Mouse (Mus musculus) CH12.LX (cell line): ENCODE results near the gene Gbx2. TPM values are rescaled to one million over a fixed set of nuclear protein-coding genes. Genes with fewer than 3 reads are reported as not detected.

Experiments used
- DNase-seq: peaks from one replicate; pipeline ENCODE4 v3.0.0-alpha.2; 2013; ENCODE audit errors: extremely low read depth
- H3K27ac ChIP-seq: 2 replicates; pipeline ENCODE4 v1.5.1; 2012; ENCODE audit warnings: low read depth, mild to moderate bottlenecking, control low read depth, moderate library complexity; ENCODE audit not compliant: insufficient read depth
- H3K27me3 ChIP-seq: replicated peaks from 2 replicates; pipeline ENCODE3; 2012; ENCODE audit warnings: inconsistent platforms
- H3K36me3 ChIP-seq, 2 experiments: replicated peaks in 1 of 2; 2 replicates each; pipeline versions ENCODE3 to v1.6.1; 2012; ENCODE audit warnings: inconsistent platforms in 1 of 2, low read length in 1 of 2, mild to moderate bottlenecking in 1 of 2, mixed read lengths in 1 of 2, moderate library complexity in 1 of 2; ENCODE audit not compliant: control insufficient read depth in 1 of 2, insufficient read depth in 1 of 2
- H3K4me1 ChIP-seq, 2 experiments: 2 replicates each; pipeline ENCODE4 v1.6.1; 2012; ENCODE audit warnings: inconsistent platforms in 1 of 2, moderate library complexity in 1 of 2; ENCODE audit not compliant: insufficient read depth in 2 of 2, control insufficient read depth in 1 of 2
- H3K4me2 ChIP-seq: 2 replicates; pipeline ENCODE4 v1.6.1; 2012; ENCODE audit warnings: low read depth, mild to moderate bottlenecking, control low read depth; ENCODE audit not compliant: poor library complexity, insufficient read depth, severe bottlenecking
- H3K4me3 ChIP-seq, 3 experiments: fragments of 150-350 bp in 1 of 3; sonication (generic) in 1 of 3; replicated peaks in 1 of 3; 2 replicates each; pipeline versions ENCODE3 to v1.5.1; 2011 to 2012; ENCODE audit warnings: low read depth in 2 of 3, low read length in 2 of 3, mild to moderate bottlenecking in 2 of 3, moderate library complexity in 2 of 3, control low read depth in 1 of 3, improper control_type of control experiment in 1 of 3, inconsistent platforms in 1 of 3, mixed read lengths in 1 of 3; ENCODE audit not compliant: poor library complexity in 1 of 3
- H3K79me2 ChIP-seq: replicated peaks from 2 replicates; pipeline ENCODE4 v1.6.1; 2012; ENCODE audit warnings: mild to moderate bottlenecking, moderate library complexity; ENCODE audit not compliant: control insufficient read depth, poor library complexity, insufficient read depth, severe bottlenecking; ENCODE audit errors: extremely low read depth
- H3K9ac ChIP-seq: 2 replicates; pipeline ENCODE4 v1.6.1; 2012; ENCODE audit warnings: low read depth, mild to moderate bottlenecking, control low read depth, moderate library complexity; ENCODE audit not compliant: insufficient read depth
- H3K9me3 ChIP-seq: replicated peaks from 2 replicates; pipeline ENCODE3; 2012; ENCODE audit warnings: low read length, inconsistent platforms, mixed read lengths
- CHD1 ChIP-seq: IDR thresholded peaks from 2 replicates; pipeline ENCODE4 v1.6.1; 2012; ENCODE audit warnings: low read depth, low read length, improper control_type of control experiment, inconsistent platforms
- E2F4 ChIP-seq: IDR thresholded peaks from 2 replicates; pipeline ENCODE4 v1.6.1; 2011; ENCODE audit warnings: low read depth, low read length, improper control_type of control experiment; ENCODE audit not compliant: insufficient replicate concordance
- ELF1 ChIP-seq: IDR thresholded peaks from 2 replicates; pipeline ENCODE4 v1.6.1; 2014; ENCODE audit warnings: low read depth, mild to moderate bottlenecking, inconsistent platforms, low read length, improper control_type of control experiment
- EP300 ChIP-seq: IDR thresholded peaks from 2 replicates; pipeline ENCODE4 v1.6.1; 2011; ENCODE audit warnings: low read length, improper control_type of control experiment
- HCFC1 ChIP-seq: IDR thresholded peaks from 2 replicates; pipeline ENCODE4 v1.6.1; 2012; ENCODE audit warnings: low read depth, mild to moderate bottlenecking, inconsistent platforms, low read length, improper control_type of control experiment
- JUND ChIP-seq: conservative IDR thresholded peaks from 2 replicates; pipeline ENCODE4 v1.6.1; 2011; ENCODE audit warnings: low read depth, low read length, improper control_type of control experiment
- KAT2A ChIP-seq: IDR thresholded peaks from 2 replicates; pipeline ENCODE4 v1.6.1; 2012; ENCODE audit warnings: low read length, improper control_type of control experiment, inconsistent platforms; ENCODE audit not compliant: insufficient replicate concordance
- MAZ ChIP-seq: IDR thresholded peaks from 2 replicates; pipeline ENCODE4 v1.6.1; 2012; ENCODE audit warnings: low read depth, mild to moderate bottlenecking, inconsistent platforms, low read length, improper control_type of control experiment, moderate library complexity
- MEF2A ChIP-seq: IDR thresholded peaks from 2 replicates; pipeline ENCODE4 v1.6.1; 2014; ENCODE audit warnings: low read depth, mild to moderate bottlenecking, inconsistent platforms, low read length, improper control_type of control experiment, borderline replicate concordance
- MXI1 ChIP-seq: IDR thresholded peaks from 2 replicates; pipeline ENCODE4 v1.6.1; 2011; ENCODE audit warnings: mild to moderate bottlenecking, low read depth, low read length, improper control_type of control experiment
- MYC ChIP-seq: IDR thresholded peaks from 2 replicates; pipeline ENCODE4 v1.6.1; 2011; ENCODE audit warnings: low read depth, mild to moderate bottlenecking, improper control_type of control experiment, low read length
- POLR2AphosphoS2 ChIP-seq: IDR thresholded peaks from 2 replicates; pipeline ENCODE4 v1.6.1; 2011; ENCODE audit warnings: low read depth, low read length, improper control_type of control experiment
- TBP ChIP-seq: conservative IDR thresholded peaks from 2 replicates; pipeline ENCODE4 v1.6.1; 2011; ENCODE audit warnings: low read depth, low read length, improper control_type of control experiment
- ZKSCAN1 ChIP-seq: IDR thresholded peaks from 2 replicates; pipeline ENCODE4 v1.6.1; 2012; ENCODE audit warnings: low read depth, inconsistent platforms, low read length, improper control_type of control experiment, borderline replicate concordance
- ZMIZ1 ChIP-seq: IDR thresholded peaks from 2 replicates; pipeline ENCODE4 v1.6.1; 2012; ENCODE audit warnings: low read depth, mild to moderate bottlenecking, inconsistent platforms, low read length, improper control_type of control experiment
- dilution Hi-C: fragments of 300-500 bp; cut with MboI; formaldehyde crosslinking; loops from 2 replicates; pipeline ENCODE4 v1.14.3; 2020; ENCODE audit warnings: low sequenced_read_pairs; ENCODE audit not compliant: extremely low pct_unique_long_range_greater_than_20kb, extremely low pct_ligation_motif_present
- in situ Hi-C: fragments of 300-500 bp; cut with MboI; formaldehyde crosslinking; loops from 3 replicates; pipeline ENCODE4 v1.14.3; 2019; ENCODE audit warnings: low sequenced_read_pairs, low pct_ligation_motif_present, low pct_unique_long_range_greater_than_20kb, mixed read lengths
- polyA plus RNA-seq: library from polyadenylated mRNA; unstranded; fragments of >175 nt; gene quantifications from 2 replicates; pipeline ENCODE4 v1.2.1, GENCODE M21; 2012; ENCODE audit warnings: low read depth; ENCODE audit not compliant: insufficient read length
- total RNA-seq, 2 experiments: library from RNA; depleted of rRNA; stranded (reverse); fragments of 300-350 nt in 1 of 2; fragments of >200 nt in 1 of 2; gene quantifications; 2 replicates each; pipeline ENCODE4 v1.2.3; 2012 to 2014

The Gbx2 gene
- total and polyA plus RNA-seq, 3 experiments = not detected

DNA sequence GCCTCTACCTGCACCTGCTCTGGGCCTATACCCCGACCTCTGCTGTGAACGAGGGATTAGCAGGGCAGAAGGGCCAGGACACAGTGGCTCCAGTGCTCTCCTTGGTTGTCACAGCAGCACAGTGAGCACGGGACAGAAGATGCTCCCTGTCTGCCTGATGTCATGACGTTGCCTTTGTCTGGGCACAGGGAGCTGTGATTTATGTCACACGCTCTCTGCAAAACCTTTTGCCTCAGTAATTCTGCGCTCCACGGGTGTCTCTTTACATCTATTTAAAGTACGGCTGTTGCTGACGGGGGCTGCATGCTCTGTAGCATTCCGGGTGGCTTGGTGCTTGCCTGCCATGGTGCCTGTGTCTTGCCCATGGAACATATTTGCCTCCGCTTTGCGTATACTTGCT is 33.4 kb upstream of the Gbx2 start:
- Histone ChIP-seq H3K36me3 (no peaks in the 10 kb centered on the region), H3K9ac (no peak overlapping the region), H3K27ac (no peak overlapping the region), H3K79me2 (no peaks in the 10 kb centered on the region), H3K9me3 (peaks cover 81% of the 10 kb centered on the region), H3K4me3 (no peak overlapping the region), H3K4me1 (no peaks in the 10 kb centered on the region), H3K4me2 (no peak overlapping the region), H3K27me3 (no peaks in the 10 kb centered on the region)
- TF ChIP-seq MEF2A = no peak
- dilution Hi-C loops (no loop called here), in situ Hi-C loops (no loop called here)
- no peak for DNase-seq

DNA sequence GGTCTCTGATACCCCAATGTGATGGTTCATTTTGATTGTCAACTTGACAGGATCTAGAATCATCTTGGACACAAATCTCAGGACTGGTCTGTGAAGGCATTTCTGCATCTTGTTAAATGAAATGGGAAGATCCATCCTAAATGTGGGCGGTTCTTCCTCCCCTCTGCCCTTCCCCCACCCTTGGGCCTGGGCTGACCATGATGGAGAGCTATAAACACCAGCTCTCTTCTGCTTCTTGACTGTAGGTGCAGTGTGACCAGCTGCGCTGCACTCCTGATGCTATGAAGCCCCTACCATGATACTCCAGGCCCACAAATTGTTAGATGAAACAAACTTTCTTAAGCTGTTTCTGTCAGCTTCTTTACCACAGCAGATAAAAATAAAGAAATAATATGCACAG is 32.3 kb upstream of the Gbx2 start:
- peaks cover 73% of the 10 kb centered on the region for H3K9me3 ChIP-seq
- no peak overlapping the region for H3K4me2 ChIP-seq
- no peak overlapping the region for H3K27ac ChIP-seq
- no peaks in the 10 kb centered on the region for H3K27me3 ChIP-seq
- no peak overlapping the region for H3K9ac ChIP-seq
- TF ChIP-seq ZKSCAN1 = no peak
- TF ChIP-seq E2F4 = no peak
- TF ChIP-seq CHD1 = no peak
- no peak for TF ChIP-seq JUND
- TF ChIP-seq ELF1 = no peak
- TF ChIP-seq KAT2A = no peak
- no peak for TF ChIP-seq EP300
- H3K36me3 ChIP-seq = no peaks in the 10 kb centered on the region
- no peaks in the 10 kb centered on the region for H3K4me1 ChIP-seq
- DNase-seq = no peak
- in situ Hi-C loops = no loop called here
- H3K4me3 ChIP-seq = no peak overlapping the region
- no peaks in the 10 kb centered on the region for H3K79me2 ChIP-seq
- dilution Hi-C loops = no loop called here

- dilution Hi-C loops (no loop called here), in situ Hi-C loops (no loop called here)
- no peak for TF ChIP-seq MAZ
- no peak for TF ChIP-seq TBP
- TF ChIP-seq MYC = no peak
- TF ChIP-seq JUND = no peak
- TF ChIP-seq HCFC1 = no peak
- no peak for TF ChIP-seq ZMIZ1
- no peak for TF ChIP-seq MXI1
- no peak for TF ChIP-seq POLR2AphosphoS2
- TF ChIP-seq, all 38 proteins: peak for 0
Observed at GRCm38 (mm10) chr1:89962092-89962491, 31.1 kb upstream of the Gbx2 start.

More at GRCm38 (mm10) chr1:89962092-89962491, 31.1 kb upstream of the Gbx2 start:
- Histone ChIP-seq H3K4me2 (no peak overlapping the region), H3K36me3 (no peaks in the 10 kb centered on the region), H3K4me1 (no peaks in the 10 kb centered on the region), H3K9me3 (peaks cover 73% of the 10 kb centered on the region), H3K27ac (no peak overlapping the region), H3K9ac (no peak overlapping the region), H3K4me3 (no peak overlapping the region), H3K27me3 (no peaks in the 10 kb centered on the region), H3K79me2 (no peaks in the 10 kb centered on the region)
- no peak for DNase-seq
